Mouse (Mus musculus) gastrocnemius, adult 2 months (tissue): Measurements from ENCODE around the gene Vti1a. TPM values are rescaled to one million over a fixed set of nuclear protein-coding genes. Genes with fewer than 3 reads are reported as not detected.

ENCODE experiments used
- DNase-seq: peaks from one replicate; pipeline ENCODE4 v3.0.0; 2022
- H3K27ac ChIP-seq: fragments of 200-600 bp; 2 replicates; pipeline ENCODE4 v1.8.1; 2022; ENCODE audit warnings: mild to moderate bottlenecking
- H3K4me3 ChIP-seq: fragments of 200-600 bp; 2 replicates; pipeline ENCODE4 v1.8.1; 2022; ENCODE audit warnings: mild to moderate bottlenecking, moderate library complexity
- CTCF ChIP-seq: fragments of 200-600 bp; IDR thresholded peaks from 2 replicates; pipeline ENCODE4 v1.8.1; 2022; ENCODE audit warnings: antibody characterized with exemption, mild to moderate bottlenecking, moderate library complexity
- intact Hi-C: fragments of 180-260 bp; cut with DNase I; formaldehyde crosslinking; loops from one replicate; pipeline ENCODE4 v1.15.1; 2025
- total RNA-seq, 2 experiments: library from RNA; stranded (reverse); gene quantifications; 2 replicates each; pipeline ENCODE4 v1.2.3; 2021

The Vti1a gene
- total RNA-seq, 2 experiments from 2014 or later = 18.9 to 20.3 TPM

DNA sequence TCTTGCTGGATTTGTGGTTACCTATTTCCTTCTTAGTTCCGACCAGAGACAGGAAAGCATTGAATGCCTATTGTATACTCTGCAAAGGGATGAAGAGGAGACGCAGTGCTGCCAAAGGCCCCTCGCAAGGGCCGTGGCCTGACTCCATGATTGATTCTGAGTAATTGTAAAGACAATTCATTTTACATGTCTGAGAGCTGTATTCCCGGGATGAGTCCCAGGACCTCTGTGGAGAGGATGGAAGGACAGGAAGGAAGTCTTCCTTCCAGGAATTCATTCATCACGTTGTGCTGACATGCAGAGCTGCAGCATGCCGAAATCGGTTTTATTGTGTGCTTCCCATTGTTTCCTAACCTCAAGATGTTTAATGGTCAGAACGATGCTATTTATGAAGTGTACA is 180.2 kb downstream of the Vti1a start:
- no peak overlapping the region for H3K4me3 ChIP-seq
- DNase-seq = no peak
- no peak overlapping the region for H3K27ac ChIP-seq
- intact Hi-C loops = no loop called here
- TF ChIP-seq CTCF = no peak

DNA sequence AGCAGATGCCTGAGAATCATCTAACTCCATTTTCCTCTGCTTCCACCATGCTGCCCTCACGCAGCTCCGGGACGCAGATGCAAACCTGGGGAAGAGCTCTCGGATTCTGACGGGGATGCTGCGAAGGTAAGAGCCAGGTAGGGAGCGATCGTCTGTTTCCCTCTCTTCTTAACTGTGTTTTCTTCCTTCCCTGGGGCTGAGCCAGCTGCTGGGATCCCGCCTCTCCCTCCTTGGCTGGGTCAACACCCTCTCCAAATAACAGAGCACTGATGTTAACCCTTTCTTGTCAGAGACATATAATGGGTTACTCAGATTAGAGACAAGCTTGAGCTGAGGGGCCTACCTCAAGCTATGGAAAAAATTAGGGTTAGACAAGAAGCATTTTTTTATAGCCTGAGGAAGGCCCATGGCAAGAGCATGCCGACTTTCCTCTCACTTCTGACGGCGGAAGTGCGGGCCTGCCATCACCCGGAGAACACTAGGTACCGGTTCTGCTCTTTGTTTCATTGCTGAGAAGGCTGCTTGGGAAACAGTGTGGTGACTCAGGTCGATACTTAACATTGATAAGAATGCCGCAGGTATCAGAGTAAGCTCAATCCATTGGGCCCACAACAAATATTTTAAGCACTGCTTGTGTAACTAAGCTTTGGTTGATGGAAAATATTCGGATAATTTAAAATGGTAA is 183.2 kb downstream of the Vti1a start:
- intact Hi-C loops = no loop called here
- TF ChIP-seq CTCF = no peak
- Histone ChIP-seq H3K27ac (no peak overlapping the region), H3K4me3 (no peak overlapping the region)
- DNase-seq = no peak

DNA sequence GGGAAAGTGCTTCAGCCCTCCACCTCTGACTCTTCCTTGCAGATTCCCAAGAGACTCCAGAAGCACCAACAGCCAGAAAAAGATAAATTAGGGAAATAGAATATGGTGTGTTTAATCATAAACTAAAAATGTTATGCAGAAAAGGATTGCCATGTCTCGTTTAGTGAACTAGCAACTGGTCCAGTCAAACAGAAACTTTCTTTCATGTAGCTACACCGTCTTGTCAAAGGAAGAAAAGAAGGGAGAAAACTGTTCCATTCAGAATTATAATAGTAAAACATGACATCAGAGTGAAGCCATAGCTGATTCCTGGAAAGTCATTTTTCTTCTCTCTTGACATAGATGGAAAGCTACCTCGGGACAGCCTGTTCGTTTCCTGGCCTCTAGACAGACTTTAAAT is 185.9 kb downstream of the Vti1a start:
- Histone ChIP-seq H3K4me3 (no peak overlapping the region), H3K27ac (no peak overlapping the region)
- DNase-seq = no peak
- intact Hi-C loops = loop anchor here (5.0 kb wide), 1 partner anchor 35 kb away; no protein-coding TSS in a partner anchor
- TF ChIP-seq CTCF = no peak

DNA sequence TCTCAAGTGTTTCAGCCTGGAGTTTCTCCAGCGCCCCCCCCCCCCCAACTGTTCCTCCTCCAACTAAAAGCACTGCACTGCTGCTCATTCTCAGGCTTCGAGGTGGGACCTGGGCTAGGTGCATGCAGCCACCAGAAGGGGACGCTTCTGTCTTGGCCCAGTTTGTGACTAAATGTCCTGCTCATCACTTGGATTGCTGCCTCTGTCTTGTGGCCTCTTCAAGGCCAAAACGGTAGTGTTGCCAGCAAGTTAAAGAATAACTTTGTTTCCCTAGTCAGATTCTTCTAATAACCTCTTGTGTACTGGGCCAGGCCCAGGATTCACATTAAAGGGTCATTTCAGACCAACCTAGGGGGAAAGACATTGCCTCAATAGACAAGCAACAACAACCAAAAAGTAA is 187.7 kb downstream of the Vti1a start:
- intact Hi-C loops = loop anchor here (5.0 kb wide), 1 partner anchor 34 kb away; no protein-coding TSS in a partner anchor
- H3K4me3 ChIP-seq = no peak overlapping the region
- DNase-seq = no peak
- peak; percentile 42 for TF ChIP-seq CTCF
- H3K27ac ChIP-seq = no peak overlapping the region

DNA sequence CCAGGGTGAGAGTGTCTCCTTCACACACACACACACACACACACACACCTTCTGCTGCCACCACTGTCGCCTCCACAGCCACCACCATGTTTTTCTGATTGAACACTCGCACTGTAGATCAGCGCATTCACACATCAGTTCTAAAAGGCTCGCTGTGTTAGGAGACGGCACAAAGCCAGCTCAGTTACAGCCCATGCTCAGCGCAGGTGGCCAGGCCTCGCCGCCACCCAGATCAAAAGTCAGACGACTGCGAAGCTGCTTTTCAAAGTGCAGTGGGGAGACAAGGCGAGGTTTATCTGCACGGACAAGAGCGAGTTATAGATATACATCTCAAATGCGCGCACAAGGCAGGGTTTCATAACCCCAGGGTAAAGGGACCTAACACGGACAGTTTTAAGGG is 191.7 kb downstream of the Vti1a start:
- no peak for TF ChIP-seq CTCF
- no peak for DNase-seq
- no peak overlapping the region for H3K27ac ChIP-seq
- intact Hi-C loops = no loop called here
- no peak overlapping the region for H3K4me3 ChIP-seq

DNA sequence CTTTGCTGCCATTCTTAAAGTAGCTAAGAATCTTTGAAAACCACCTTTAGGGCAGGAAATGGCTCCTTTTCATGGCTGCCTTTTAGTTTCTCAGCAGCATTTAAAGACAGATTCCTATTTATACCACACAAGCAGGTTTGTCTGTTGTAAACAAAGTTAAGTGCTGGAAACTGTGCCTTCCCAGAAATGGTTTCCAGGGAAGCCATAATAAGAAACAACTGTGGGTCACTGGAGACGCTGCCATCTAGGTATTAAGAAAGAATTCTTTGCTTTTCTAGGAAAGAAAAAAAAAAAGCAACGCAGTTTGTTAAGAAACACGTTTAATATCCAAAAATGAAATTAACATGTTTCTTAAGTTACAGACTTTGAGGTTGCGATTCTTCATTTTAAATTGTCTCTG is 192.1 kb downstream of the Vti1a start:
- no peak for TF ChIP-seq CTCF
- intact Hi-C loops = no loop called here
- H3K27ac ChIP-seq = no peak overlapping the region
- no peak for DNase-seq
- H3K4me3 ChIP-seq = no peak overlapping the region

DNA sequence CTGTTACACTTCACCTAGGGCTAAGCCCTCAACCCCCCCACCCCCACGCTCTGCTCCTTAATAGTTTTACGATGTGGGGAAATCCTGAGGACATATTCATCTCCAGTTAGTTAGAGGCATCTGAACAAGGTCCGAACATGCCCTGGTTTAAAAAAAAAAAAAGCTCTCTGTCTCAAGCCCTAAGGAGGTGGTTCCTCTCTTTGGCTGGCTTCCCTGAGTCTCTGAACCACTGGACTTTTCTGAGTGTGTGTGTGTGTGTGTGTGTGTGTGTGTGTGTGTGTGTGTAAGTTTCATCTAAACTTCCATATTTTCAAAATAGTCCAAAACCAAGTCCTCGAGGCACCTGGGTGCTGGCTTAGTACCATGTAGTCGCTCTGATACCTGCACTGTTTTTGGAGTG is 192.9 kb downstream of the Vti1a start:
- TF ChIP-seq CTCF = no peak
- Histone ChIP-seq H3K27ac (no peak overlapping the region), H3K4me3 (no peak overlapping the region)
- no peak for DNase-seq
- intact Hi-C loops = no loop called here

DNA sequence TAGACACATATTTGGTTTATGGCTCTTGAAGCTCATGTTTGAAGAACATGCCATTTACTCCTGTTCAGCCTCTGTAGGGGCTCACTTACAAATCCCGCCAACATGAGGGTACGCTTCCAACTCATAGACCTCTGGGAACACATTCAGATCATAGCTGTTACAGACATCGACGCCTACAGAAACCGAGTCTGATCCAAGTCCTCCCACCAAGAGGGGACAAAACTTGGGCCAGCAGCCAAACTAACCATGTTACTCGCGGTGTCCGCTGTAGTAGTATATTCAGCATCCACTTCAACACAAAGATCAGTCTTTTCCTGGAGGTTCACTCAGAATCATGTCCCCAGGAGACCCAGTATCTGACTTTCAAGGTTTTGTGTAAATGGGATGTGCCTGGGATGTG is 193.5 kb downstream of the Vti1a start:
- DNase-seq = no peak
- no peak for TF ChIP-seq CTCF
- Histone ChIP-seq H3K27ac (no peak overlapping the region), H3K4me3 (no peak overlapping the region)
- intact Hi-C loops = no loop called here

DNA sequence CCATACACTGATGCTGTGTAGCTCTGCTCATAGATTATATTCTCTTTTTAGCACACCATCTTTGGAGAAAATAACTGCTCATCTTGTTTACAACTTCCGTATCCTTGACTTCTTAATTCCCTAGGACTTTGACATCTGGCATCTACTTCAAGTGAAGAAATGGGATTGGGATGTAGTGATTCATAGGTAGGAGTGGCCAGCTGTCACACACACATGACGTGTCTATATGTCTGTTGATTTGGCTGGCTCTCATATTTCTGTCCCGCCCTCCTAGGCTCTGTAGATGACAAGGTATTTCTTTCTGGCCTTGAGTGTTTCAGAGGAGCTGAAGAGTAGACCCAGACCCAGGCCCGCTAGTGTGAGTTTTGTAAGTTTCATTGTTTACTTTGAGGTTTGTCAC is 197.8 kb downstream of the Vti1a start:
- no peak for TF ChIP-seq CTCF
- intact Hi-C loops = no loop called here
- no peak overlapping the region for H3K4me3 ChIP-seq
- no peak for DNase-seq
- H3K27ac ChIP-seq = no peak overlapping the region

DNA sequence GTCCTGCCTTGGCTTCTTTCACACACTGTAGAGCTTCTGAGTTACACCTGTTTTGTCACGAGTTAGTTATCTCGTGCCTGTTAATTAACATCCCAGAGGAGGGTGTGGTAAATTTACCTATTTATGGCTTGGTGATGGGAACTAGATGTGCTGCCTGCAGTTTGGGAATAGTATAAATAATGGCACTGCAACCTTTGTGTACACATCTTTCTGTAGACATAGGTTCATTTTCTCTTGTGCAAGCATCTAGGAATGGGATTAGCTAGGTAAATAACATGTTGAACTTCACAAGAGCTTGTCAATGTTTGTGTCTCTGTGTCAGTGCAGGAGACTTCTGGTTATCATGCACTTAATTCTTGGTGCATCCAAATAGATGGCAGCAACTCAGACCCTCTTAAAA is 204.1 kb downstream of the Vti1a start:
- intact Hi-C loops = loop anchor here (10.0 kb wide), 1 partner anchor 95 kb away; no protein-coding TSS in a partner anchor
- DNase-seq = no peak
- Histone ChIP-seq H3K27ac (no peak overlapping the region), H3K4me3 (no peak overlapping the region)
- no peak for TF ChIP-seq CTCF

DNA sequence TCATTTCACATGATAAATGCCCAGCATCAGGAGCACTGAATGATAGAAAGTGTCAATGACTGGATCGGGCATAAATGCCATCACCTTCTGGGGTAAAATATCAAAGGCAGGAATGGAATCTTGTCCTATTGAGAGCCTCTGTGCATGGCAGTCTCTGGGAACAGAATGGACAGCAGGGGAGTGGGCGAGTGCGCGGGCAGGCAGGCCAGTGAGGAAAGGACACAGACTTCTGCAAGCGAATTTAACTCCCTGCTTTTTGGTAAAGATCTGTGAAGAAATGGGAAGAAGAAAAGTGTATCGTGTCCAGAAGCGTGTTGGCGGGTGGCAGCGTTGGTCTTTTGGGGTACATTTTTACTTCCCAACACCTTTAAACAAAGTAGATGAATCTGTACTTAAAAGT is 207.2 kb downstream of the Vti1a start:
- Histone ChIP-seq H3K27ac (no peak overlapping the region), H3K4me3 (no peak overlapping the region)
- intact Hi-C loops = loop anchor here (10.0 kb wide), 1 partner anchor 99 kb away; no protein-coding TSS in a partner anchor
- DNase-seq = no peak
- TF ChIP-seq CTCF = no peak

DNA sequence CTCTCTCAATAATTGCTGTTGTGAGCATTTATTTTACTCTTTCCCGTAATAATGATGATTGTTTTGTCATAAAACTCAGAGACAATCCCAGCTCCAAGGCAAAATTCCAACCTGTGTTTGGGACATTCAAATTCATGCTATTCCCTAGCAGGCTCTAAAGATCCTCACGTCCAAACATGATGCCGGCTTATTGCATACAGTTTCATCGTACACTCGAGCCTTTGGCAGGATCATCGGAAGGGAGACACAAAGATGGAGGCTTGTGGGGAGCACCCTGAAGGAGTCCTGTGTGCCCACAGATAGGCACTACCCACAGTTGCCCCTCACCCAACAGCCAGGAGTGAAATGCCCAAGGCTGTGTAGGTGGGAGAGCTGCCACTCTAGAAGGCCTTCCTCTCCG is 208.3 kb downstream of the Vti1a start:
- no peak overlapping the region for H3K4me3 ChIP-seq
- TF ChIP-seq CTCF = no peak
- intact Hi-C loops = loop anchor here (10.0 kb wide), 1 partner anchor 100 kb away; no protein-coding TSS in a partner anchor
- H3K27ac ChIP-seq = no peak overlapping the region
- no peak for DNase-seq

DNA sequence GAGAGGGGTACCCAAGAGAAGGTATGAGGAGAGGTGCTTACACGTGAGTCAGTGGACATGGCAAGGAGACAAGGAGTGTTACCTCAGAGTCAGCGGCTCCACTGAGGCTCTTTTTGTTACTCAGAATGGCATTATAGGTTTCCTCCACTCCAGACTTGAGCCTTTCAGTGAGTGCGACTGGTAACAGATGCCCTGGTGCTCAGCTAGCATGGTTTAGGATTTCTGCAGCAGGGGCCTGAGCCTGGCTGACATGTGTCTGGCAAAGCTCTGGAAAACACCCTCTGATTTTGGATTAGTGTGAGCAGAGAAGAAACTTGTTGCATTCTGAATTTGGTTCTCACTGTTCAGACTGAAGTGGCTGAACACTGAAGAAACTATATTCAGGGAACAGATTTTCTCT is 209.0 kb downstream of the Vti1a start:
- Histone ChIP-seq H3K27ac (peak overlapping the region; percentile 24; the same call in 1 of the 2 replicates), H3K4me3 (no peak overlapping the region)
- peak; percentile 47 for DNase-seq
- no peak for TF ChIP-seq CTCF
- intact Hi-C loops = loop anchor here (10.0 kb wide), 1 partner anchor 100 kb away; no protein-coding TSS in a partner anchor

DNA sequence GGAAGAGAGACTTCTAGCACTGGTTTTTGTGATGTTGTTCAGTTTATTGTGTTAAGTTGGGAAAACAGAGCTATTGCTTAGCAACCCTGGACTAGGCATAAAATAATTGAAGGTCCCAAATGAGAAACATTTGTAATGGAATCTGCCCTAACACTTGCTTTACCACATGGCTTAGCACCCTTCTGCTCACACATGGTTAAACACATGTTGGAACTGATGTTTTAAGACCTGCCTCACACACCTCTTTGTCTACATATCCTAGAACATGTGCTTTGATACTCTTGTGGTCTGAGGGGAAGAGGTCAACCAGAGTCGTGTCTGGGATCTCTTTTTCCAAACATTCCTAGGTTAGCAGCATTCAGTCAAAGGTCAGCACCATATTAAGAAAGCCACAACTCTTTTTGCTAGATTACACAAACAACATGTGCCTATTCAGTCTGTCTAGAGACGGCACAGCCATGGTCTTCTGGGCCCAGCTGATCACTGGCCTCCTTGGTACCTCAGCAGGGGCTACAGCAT is 210.7 kb downstream of the Vti1a start:
- intact Hi-C loops = loop anchor here (10.0 kb wide), 1 partner anchor 102 kb away; no protein-coding TSS in a partner anchor
- no peak for TF ChIP-seq CTCF
- no peak for DNase-seq
- Histone ChIP-seq H3K4me3 (no peak overlapping the region), H3K27ac (no peak overlapping the region)
